Mouse (Mus musculus): ENCODE measurements around the gene Mybphl.

- no peak for TF ChIP-seq CTCF (IDR thresholded peaks at IDR 0.05; ENCODE audit: insufficient read depth, low read depth, low read length)
- no peak for TF ChIP-seq POLR2A (IDR thresholded peaks at IDR 0.05; ENCODE audit: insufficient read depth, low read depth, low read length)
These were observed 16.0 kb downstream of the Mybphl start for GRCm38 (mm10) chr3:108380695-108381094.
